Mouse (Mus musculus): ENCODE measurements around the gene Cabp2. TPM values are rescaled to one million over a fixed set of nuclear protein-coding genes. Genes with fewer than 3 reads are reported as not detected.
"Not testable (repeated sequence)": the region's sequence is repeated elsewhere in the genome, so short reads cannot be mapped to it uniquely, and the experiment has no call there.

Gene Cabp2
- polyA plus RNA-seq, 1 experiment from 2014 or later, result 0.25 TPM

DNA sequence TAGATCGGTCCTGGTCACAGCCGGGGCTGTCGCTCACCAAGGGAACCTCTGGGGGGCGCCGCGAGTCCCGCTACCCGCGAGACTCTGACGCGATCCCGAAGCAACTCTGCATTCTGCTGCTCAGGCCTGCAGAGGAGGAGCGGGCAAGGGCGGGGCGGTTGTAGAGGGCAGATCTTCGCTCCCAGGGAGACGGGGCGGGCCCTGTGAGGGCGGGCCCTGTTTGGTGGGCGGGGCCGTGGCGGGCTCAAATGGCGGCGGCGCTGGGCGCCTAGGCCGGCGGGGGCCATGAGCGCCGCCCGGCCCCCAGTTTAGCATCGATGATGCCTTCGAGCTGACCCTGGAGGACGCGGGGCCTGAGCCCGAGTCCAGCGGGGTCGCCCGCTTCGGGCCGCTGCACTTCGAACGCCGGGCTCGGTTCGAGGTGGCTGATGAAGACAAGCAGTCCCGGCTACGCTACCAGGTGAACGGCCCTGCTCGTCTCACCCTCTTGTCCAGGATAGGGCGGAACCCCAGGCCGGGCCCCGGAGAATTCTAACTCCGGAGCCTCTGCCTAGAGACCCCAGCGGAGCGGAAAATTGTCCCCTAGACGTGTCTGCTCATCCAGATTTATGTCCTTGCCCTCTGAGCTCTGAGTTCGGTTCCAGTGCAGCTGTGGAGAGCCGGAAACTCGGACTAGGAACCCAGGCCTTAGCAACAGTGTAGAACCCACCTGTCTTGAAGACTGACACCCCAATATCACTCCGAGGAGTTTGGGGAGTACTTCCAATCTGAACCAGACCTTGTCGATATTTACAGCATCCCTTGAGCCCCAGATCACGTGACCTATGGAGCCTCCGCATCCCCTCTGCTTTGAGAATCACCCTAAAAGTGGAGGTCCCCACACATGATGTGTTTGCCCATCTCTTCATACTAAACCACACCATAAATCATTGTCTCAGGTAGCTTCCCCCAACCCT lies 44.6 kb downstream of the Cabp2 start, which contains the start of gene Aip:
Gene Aip, minus strand, starts transcription at position 118 of the 956 bp plus-strand sequence.
- peak within 1 kb of the TSS; percentile 57 for H3K27ac ChIP-seq (ENCODE audit: low read length)
- H3K9ac ChIP-seq (ENCODE audit: low read depth, low read length), result peak within 1 kb of the TSS; percentile 90
- H3K36me3 ChIP-seq (ENCODE audit: control insufficient read depth, insufficient read depth), result peaks cover 10% of the 10 kb centered on the region
- H3K9me3 ChIP-seq (replicated peaks; ENCODE audit: control insufficient read depth, low read length), result no peaks in the 10 kb centered on the region
- peak within 1 kb of the TSS; percentile 79 for H3K4me3 ChIP-seq (ENCODE audit: low read depth, low read length)
- ATAC-seq (ENCODE audit: low read depth), result peak; percentile 92
- peak within 1 kb of the TSS; percentile 77 for H3K4me2 ChIP-seq (ENCODE audit: low read depth, low read length)
- H3K4me1 ChIP-seq (ENCODE audit: control insufficient read depth, low read depth, low read length), result peaks cover 63% of the 10 kb centered on the region
- H3K27me3 ChIP-seq (ENCODE audit: control insufficient read depth, insufficient read depth, low read depth, low read length), result no peaks in the 10 kb centered on the region
- WGBS (ENCODE audit: insufficient replicate concordance), result 1% methylated on average over 63 of the region's 64 CpGs

DNA sequence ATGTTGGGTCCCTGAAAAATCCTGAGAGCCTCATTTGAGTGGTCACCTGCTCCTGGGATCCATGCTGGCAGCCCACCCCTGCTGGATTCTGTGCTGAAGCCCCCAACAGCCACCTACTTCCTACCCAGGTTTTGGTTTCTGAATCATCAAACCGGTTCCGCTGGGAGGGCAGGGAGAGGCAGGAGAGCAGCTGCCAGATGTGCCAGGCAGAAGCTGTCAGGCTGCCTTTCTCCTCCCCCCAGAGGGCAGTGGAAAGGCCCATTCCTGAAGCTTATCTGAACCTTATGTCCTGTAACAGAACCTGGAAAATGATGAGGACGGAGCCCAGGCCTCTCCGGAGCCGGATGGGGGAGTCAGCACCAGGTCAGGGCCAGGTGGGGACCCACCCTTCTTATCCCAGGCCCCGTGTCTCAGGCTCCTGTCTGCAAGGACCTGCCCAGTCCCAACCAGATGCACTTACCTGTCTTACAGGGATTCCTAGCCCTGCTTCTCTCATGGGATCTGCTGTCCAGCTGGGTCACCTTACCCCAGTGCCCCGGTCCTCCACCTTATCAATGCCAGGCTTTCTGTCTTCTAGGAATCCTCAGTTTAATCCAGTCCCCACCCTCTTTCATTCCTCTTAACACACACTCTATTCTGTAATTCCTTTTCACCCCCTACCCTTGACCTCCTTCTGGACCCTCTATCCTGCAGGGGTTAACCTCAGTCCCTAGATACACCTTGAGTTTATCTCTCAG lies 45.5 kb downstream of the Cabp2 start:
- Histone ChIP-seq H3K27ac (ENCODE audit: low read length) (peak overlapping the region; percentile 57), H3K36me3 (ENCODE audit: control insufficient read depth, insufficient read depth) (peaks cover 16% of the 10 kb centered on the region), H3K4me1 (ENCODE audit: control insufficient read depth, low read depth, low read length) (peaks cover 65% of the 10 kb centered on the region), H3K4me2 (ENCODE audit: low read depth, low read length) (peak overlapping the region; percentile 77), H3K27me3 (ENCODE audit: control insufficient read depth, insufficient read depth, low read depth, low read length) (no peaks in the 10 kb centered on the region), H3K4me3 (ENCODE audit: low read depth, low read length) (peak overlapping the region; percentile 79), H3K9ac (ENCODE audit: low read depth, low read length) (peak overlapping the region; percentile 90), H3K9me3 (replicated peaks; ENCODE audit: control insufficient read depth, low read length) (no peaks in the 10 kb centered on the region)
- WGBS (ENCODE audit: insufficient replicate concordance), result 59% methylated on average over 7 of the region's 7 CpGs
- ATAC-seq (ENCODE audit: low read depth), result no peak

DNA sequence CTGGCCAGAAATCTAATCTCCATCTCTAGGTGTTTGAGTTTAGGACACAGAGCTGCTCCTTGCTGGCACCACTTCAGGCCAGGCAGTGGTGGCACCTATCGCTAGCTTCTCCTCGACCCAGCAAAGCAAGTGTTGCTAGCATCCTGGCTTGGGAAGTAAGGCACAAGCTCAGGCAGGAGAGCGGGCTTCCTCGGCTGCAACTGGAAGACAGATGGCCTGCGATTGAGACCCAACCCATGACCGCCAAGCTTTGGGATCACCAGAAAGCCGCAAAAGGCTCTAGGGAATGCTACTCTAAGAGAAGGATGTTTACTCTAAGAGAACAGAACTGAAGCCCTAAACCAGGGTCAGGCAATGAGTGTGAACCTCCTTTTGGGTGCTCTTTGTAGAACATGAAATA lies 48.1 kb downstream of the Cabp2 start:
- H3K9me3 ChIP-seq (replicated peaks; ENCODE audit: control insufficient read depth, low read length), result no peaks in the 10 kb centered on the region
- H3K36me3 ChIP-seq (ENCODE audit: control insufficient read depth, insufficient read depth), result peaks cover 22% of the 10 kb centered on the region
- 93% methylated on average over 7 of the region's 7 CpGs for WGBS (ENCODE audit: insufficient replicate concordance)
- no peak overlapping the region for H3K4me3 ChIP-seq (ENCODE audit: low read depth, low read length)
- peaks cover 42% of the 10 kb centered on the region for H3K4me1 ChIP-seq (ENCODE audit: control insufficient read depth, low read depth, low read length)
- peak overlapping the region; percentile 69; the same call in 1 of the 2 replicates for H3K4me2 ChIP-seq (ENCODE audit: low read depth, low read length)
- no peak overlapping the region for H3K9ac ChIP-seq (ENCODE audit: low read depth, low read length)
- H3K27ac ChIP-seq (ENCODE audit: low read length), result peak overlapping the region; percentile 84
- H3K27me3 ChIP-seq (ENCODE audit: control insufficient read depth, insufficient read depth, low read depth, low read length), result no peaks in the 10 kb centered on the region
- no peak for ATAC-seq (ENCODE audit: low read depth)

DNA sequence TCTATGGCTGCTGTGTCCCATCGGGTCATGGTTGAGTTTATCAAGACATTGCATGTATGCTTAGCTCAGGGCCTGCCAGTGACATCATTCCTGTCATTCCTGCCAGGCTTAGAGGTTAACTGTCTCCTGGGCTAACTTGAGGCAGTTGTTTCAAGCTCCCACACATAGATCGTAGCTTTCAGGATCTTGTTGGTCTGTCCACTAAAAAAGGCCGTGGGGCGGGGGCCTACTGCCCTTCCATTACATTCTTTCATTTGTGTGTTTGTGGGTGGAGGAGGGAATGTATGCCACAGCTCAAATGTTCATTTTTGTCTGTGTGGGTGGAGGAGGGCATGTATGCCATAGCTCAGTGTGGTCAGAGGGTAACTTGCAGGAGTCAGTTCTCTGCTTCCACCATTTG lies 48.7 kb downstream of the Cabp2 start:
- WGBS (ENCODE audit: insufficient replicate concordance), result 64% methylated on average over 4 of the region's 4 CpGs
- H3K4me1 ChIP-seq (ENCODE audit: control insufficient read depth, low read depth, low read length), result peaks cover 36% of the 10 kb centered on the region
- peaks cover 22% of the 10 kb centered on the region for H3K36me3 ChIP-seq (ENCODE audit: control insufficient read depth, insufficient read depth)

DNA sequence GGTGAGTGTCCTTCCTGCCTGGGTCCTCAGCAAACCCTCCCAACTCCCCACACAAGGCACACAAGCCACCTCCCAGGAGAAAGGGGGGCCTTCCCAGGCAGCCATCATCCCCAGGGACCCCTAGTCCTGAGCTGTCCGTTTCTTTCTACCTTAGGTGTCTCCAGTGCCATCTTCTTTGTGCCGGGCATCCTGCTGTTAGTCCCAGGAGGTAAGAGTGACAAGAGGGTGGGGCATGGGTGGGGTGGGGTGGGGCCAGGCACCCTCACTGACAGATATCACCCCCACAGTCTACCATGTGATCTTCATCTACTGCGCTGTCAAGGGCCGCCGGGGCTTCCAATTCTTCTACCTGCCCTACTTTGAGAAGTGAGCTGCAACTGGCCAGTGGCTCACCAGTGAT lies 49.7 kb downstream of the Cabp2 start:
- peak overlapping the region; percentile 71 for H3K9ac ChIP-seq (ENCODE audit: low read depth, low read length)
- peaks cover 22% of the 10 kb centered on the region for H3K36me3 ChIP-seq (ENCODE audit: control insufficient read depth, insufficient read depth)
- peak overlapping the region; percentile 84 for H3K27ac ChIP-seq (ENCODE audit: low read length)
- H3K4me2 ChIP-seq (ENCODE audit: low read depth, low read length), result peak overlapping the region; percentile 69
- H3K4me1 ChIP-seq (ENCODE audit: control insufficient read depth, low read depth, low read length), result peaks cover 34% of the 10 kb centered on the region
- peak overlapping the region; percentile 68 for H3K4me3 ChIP-seq (ENCODE audit: low read depth, low read length)
- WGBS (ENCODE audit: insufficient replicate concordance), result 32% methylated on average over 5 of the region's 5 CpGs
- no peaks in the 10 kb centered on the region for H3K9me3 ChIP-seq (replicated peaks; ENCODE audit: control insufficient read depth, low read length)
- peak; percentile 90 for ATAC-seq (ENCODE audit: low read depth)
- no peaks in the 10 kb centered on the region for H3K27me3 ChIP-seq (ENCODE audit: control insufficient read depth, insufficient read depth, low read depth, low read length)

More for the DNA sequence above, 48.7 kb downstream of the Cabp2 start:
- H3K27me3 ChIP-seq (ENCODE audit: control insufficient read depth, insufficient read depth, low read depth, low read length), result no peaks in the 10 kb centered on the region
- H3K4me3 ChIP-seq (ENCODE audit: low read depth, low read length), result peak overlapping the region; percentile 68
- peak overlapping the region; percentile 71 for H3K9ac ChIP-seq (ENCODE audit: low read depth, low read length)
- no peak for ATAC-seq (ENCODE audit: low read depth)
- peak overlapping the region; percentile 69 for H3K4me2 ChIP-seq (ENCODE audit: low read depth, low read length)
- H3K9me3 ChIP-seq (replicated peaks; ENCODE audit: control insufficient read depth, low read length), result no peaks in the 10 kb centered on the region
- peak overlapping the region; percentile 84 for H3K27ac ChIP-seq (ENCODE audit: low read length)

DNA sequence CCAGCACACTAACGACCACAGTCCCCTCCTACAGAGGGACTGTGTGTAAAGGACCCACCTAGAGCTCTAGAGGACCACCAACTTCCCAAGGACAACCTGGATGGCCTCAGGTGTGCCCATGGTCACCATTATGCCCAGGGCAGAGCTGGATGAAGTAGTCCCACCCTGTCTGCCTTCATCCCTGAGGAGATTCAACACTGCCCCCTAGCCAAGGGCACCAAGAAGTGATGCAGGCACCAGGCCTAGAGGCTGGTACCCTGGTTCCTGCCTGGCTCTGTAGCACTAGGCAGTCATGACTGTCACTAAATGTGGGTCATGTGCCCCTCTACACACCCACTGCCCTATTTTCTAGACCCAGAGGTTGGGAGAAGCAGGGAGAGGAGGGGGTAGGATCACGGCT lies 50.4 kb downstream of the Cabp2 start:
- peak overlapping the region; percentile 69; the same call in 1 of the 2 replicates for H3K4me2 ChIP-seq (ENCODE audit: low read depth, low read length)
- H3K36me3 ChIP-seq (ENCODE audit: control insufficient read depth, insufficient read depth), result peaks cover 22% of the 10 kb centered on the region
- no peak overlapping the region; the same call in 1 of the 2 replicates for H3K4me3 ChIP-seq (ENCODE audit: low read depth, low read length)
- H3K4me1 ChIP-seq (ENCODE audit: control insufficient read depth, low read depth, low read length), result peaks cover 30% of the 10 kb centered on the region
- H3K27me3 ChIP-seq (ENCODE audit: control insufficient read depth, insufficient read depth, low read depth, low read length), result no peaks in the 10 kb centered on the region
- WGBS (ENCODE audit: insufficient replicate concordance), result 81% methylated on average over 2 of the region's 2 CpGs
- peak; percentile 49 for ATAC-seq (ENCODE audit: low read depth)
- peak overlapping the region; percentile 45; the same call in 1 of the 2 replicates for H3K9ac ChIP-seq (ENCODE audit: low read depth, low read length)
- H3K27ac ChIP-seq (ENCODE audit: low read length), result peak overlapping the region; percentile 82
- H3K9me3 ChIP-seq (replicated peaks; ENCODE audit: control insufficient read depth, low read length), result no peaks in the 10 kb centered on the region

DNA sequence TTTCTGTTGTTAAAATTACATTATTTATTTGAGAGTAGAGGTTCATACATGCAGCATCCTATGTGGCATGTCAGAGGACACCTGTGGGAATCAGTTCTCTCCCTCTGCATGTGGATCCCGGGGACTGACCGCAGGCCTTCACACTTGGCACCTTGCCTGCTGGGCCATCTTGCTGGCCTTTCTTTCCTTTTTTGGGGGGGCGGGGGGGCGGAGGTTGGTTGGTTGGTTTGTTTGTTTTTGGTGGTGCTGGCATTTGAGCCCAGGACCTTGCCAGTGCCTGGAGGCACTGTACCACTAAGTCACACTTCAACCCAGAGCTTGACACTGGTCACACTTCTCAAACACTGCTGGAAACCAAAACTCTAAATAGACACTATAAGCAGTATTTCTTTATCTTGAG lies 53.0 kb downstream of the Cabp2 start:
- 74% methylated on average over 4 of the region's 4 CpGs for WGBS (ENCODE audit: insufficient replicate concordance)
- Histone ChIP-seq H3K36me3 (ENCODE audit: control insufficient read depth, insufficient read depth) (peaks cover 14% of the 10 kb centered on the region), H3K27ac (ENCODE audit: low read length) (no peak overlapping the region)

DNA sequence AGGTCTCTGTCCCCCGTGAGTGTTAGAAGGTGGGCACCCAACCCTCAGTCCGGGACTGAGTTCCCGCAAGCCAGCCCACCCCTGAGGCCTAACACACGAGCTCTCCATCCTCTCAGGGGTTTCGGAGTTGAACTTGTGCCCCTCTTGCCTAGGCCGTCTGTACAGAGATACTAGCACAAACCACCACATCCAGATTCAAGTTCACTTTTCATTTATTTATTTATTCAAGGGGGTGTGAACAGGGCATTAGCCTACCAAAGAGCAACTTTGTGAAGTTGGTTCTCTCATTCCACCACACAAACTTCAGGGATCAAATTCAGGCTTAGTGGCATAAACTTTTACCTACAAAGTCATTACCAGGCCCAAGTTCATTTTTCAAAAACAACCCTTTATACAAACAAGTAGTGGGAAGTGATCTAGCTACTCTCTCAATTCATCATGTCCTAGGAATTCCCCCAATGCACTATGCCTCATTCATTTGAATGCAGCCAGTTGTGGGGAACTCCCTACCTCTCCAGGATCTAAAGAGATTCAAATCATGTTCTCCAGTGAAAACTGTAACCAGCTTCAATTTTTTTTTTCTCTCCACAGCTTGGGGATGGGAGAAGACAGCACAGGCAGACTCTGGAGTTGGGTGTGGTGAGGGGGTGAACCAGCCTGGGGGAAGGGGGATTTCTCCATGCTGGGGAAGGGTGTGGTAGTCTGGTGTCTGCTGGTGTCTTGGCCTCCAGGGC lies 54.0 kb downstream of the Cabp2 start:
- not testable (repeated sequence) for ATAC-seq (ENCODE audit: low read depth); H3K27ac ChIP-seq (ENCODE audit: low read length); H3K4me2 ChIP-seq (ENCODE audit: low read depth, low read length); H3K27me3 ChIP-seq (ENCODE audit: control insufficient read depth, insufficient read depth, low read depth, low read length); H3K4me3 ChIP-seq (ENCODE audit: low read depth, low read length); H3K9me3 ChIP-seq (replicated peaks; ENCODE audit: control insufficient read depth, low read length); H3K9ac ChIP-seq (ENCODE audit: low read depth, low read length)
- peaks cover 12% of the 10 kb centered on the region for H3K36me3 ChIP-seq (ENCODE audit: control insufficient read depth, insufficient read depth)
- WGBS (ENCODE audit: insufficient replicate concordance), result 68% methylated on average over 6 of the region's 6 CpGs
- H3K4me1 ChIP-seq (ENCODE audit: control insufficient read depth, low read depth, low read length), result peaks cover 12% of the 10 kb centered on the region

More for the DNA sequence above, 53.0 kb downstream of the Cabp2 start:
- no peaks in the 10 kb centered on the region for H3K9me3 ChIP-seq (replicated peaks; ENCODE audit: control insufficient read depth, low read length)
- H3K4me2 ChIP-seq (ENCODE audit: low read depth, low read length), result no peak overlapping the region
- peaks cover 19% of the 10 kb centered on the region for H3K4me1 ChIP-seq (ENCODE audit: control insufficient read depth, low read depth, low read length)
- no peak overlapping the region for H3K4me3 ChIP-seq (ENCODE audit: low read depth, low read length)
- ATAC-seq (ENCODE audit: low read depth), result no peak
- peaks cover 3% of the 10 kb centered on the region; the same call in 1 of the 2 replicates for H3K27me3 ChIP-seq (ENCODE audit: control insufficient read depth, insufficient read depth, low read depth, low read length)
- H3K9ac ChIP-seq (ENCODE audit: low read depth, low read length), result no peak overlapping the region

All from liver, embryonic 16.5 days (tissue).